Mouse (Mus musculus) CD4-positive, CD25-positive, alpha-beta regulatory T cell (primary cell): ENCODE data around the gene 9930022D16Rik. TPM values are rescaled to one million over a fixed set of nuclear protein-coding genes. Genes with fewer than 3 reads are reported as not detected.

ENCODE experiments used
- polyA plus RNA-seq: library from polyadenylated mRNA; unstranded; fragments of 100-300 nt; shearing (Covaris generic); gene quantifications from one replicate; pipeline ENCODE4 v1.2.1, GENCODE M21; 2017

The 9930022D16Rik gene
- polyA plus RNA-seq = 0.25 TPM

GRCm38 (mm10) chr11:109413617-109414016, at the start of gene 9930022D16Rik:
TSS of gene 9930022D16Rik (plus strand) at chr11:109413917.

GRCm38 (mm10) chr11:109425392-109426271, 11.9 kb downstream of the 9930022D16Rik start, which contains the start of gene Amz2:
TSS of gene Amz2 (plus strand) at chr11:109425946.

Other genes with a start within 250 kb of the 9930022D16Rik start
- 8.1 TPM for gene Rgs9, start 115.8 kb upstream of the 9930022D16Rik start, polyA plus RNA-seq
- gene Gna13, start 51.1 kb upstream of the 9930022D16Rik start, polyA plus RNA-seq = 64.9 TPM
- gene Amz2, start 12.0 kb downstream of the 9930022D16Rik start, polyA plus RNA-seq = 34.2 TPM
- 3.1 TPM for gene Arsg, start 59.5 kb downstream of the 9930022D16Rik start, polyA plus RNA-seq
- gene Slc16a6, start 59.7 kb downstream of the 9930022D16Rik start, polyA plus RNA-seq = 17.3 TPM
- gene Wipi1, start 198.1 kb downstream of the 9930022D16Rik start, polyA plus RNA-seq = 0.11 TPM
- gene Prkar1a, start 235.5 kb downstream of the 9930022D16Rik start, polyA plus RNA-seq = 428 TPM